Mouse (Mus musculus): Measurements from ENCODE around the gene Wdr26.

- no peak for TF ChIP-seq CTCF (IDR thresholded peaks at IDR 0.05; ENCODE audit: low read depth)
- TF ChIP-seq EP300 (IDR thresholded peaks at IDR 0.05; ENCODE audit: low read depth) = no peak
These were observed 17.2 kb upstream of the Wdr26 start for GRCm38 (mm10) chr1:181229046-181229445.

All from heart, postnatal 0 days (tissue).